Mouse (Mus musculus): ENCODE measurements around the gene Trappc6a. TPM values are rescaled to one million over a fixed set of nuclear protein-coding genes. Genes with fewer than 3 reads are reported as not detected.
"Not testable (repeated sequence)": the region's sequence is repeated elsewhere in the genome, so short reads cannot be mapped to it uniquely, and the experiment has no call there.

The Trappc6a gene
- polyA plus RNA-seq, 1 experiment from 2014 or later, result 41.4 TPM

- not testable (repeated sequence) for H3K27ac ChIP-seq (replicated peaks); ATAC-seq (ENCODE audit: low FRiP score, low read depth); H3K27me3 ChIP-seq; H3K9ac ChIP-seq; H3K9me3 ChIP-seq; H3K4me2 ChIP-seq; H3K36me3 ChIP-seq; H3K4me3 ChIP-seq
- WGBS, result 80% methylated on average over 7 of the region's 7 CpGs
- H3K4me1 ChIP-seq (replicated peaks), result peaks cover 21% of the 10 kb centered on the region
These were observed 3.7 kb downstream of the Trappc6a start for GRCm38 (mm10) chr7:19511934-19512333.

GRCm38 (mm10) chr7:19512353-19512752 lies 4.2 kb downstream of the Trappc6a start:
- 81% methylated on average over 6 of the region's 6 CpGs for WGBS
- 0 out of 2 replicates have a peak, but pooled peaks cover 3% of the 10 kb centered on the region for H3K27me3 ChIP-seq
- no peak for ATAC-seq (ENCODE audit: low FRiP score, low read depth)

GRCm38 (mm10) chr7:19517652-19518365 lies 9.6 kb downstream of the Trappc6a start, which contains the start of gene Nkpd1:
TSS of gene Nkpd1 (plus strand) at chr7:19517838.
- H3K4me2 ChIP-seq, result peak within 1 kb of the TSS; percentile 57
- H3K4me3 ChIP-seq, result peak within 1 kb of the TSS; percentile 21
- H3K4me1 ChIP-seq (replicated peaks), result peaks cover 15% of the 10 kb centered on the region
- peaks cover 51% of the 10 kb centered on the region for H3K27me3 ChIP-seq
- no peaks in the 10 kb centered on the region for H3K36me3 ChIP-seq
- H3K9ac ChIP-seq, result peak within 1 kb of the TSS; percentile 37
- H3K27ac ChIP-seq (replicated peaks), result no peak within 1 kb of the TSS
- no peak for ATAC-seq (ENCODE audit: low FRiP score, low read depth)
- WGBS, result 7% methylated on average over 19 of the region's 29 CpGs
- no peaks in the 10 kb centered on the region for H3K9me3 ChIP-seq

More at GRCm38 (mm10) chr7:19512353-19512752, 4.2 kb downstream of the Trappc6a start:
- H3K27ac ChIP-seq (replicated peaks), result no peak overlapping the region
- no peak overlapping the region for H3K4me3 ChIP-seq
- H3K4me2 ChIP-seq, result no peak overlapping the region
- no peaks in the 10 kb centered on the region for H3K36me3 ChIP-seq
- peaks cover 17% of the 10 kb centered on the region for H3K4me1 ChIP-seq (replicated peaks)
- H3K9ac ChIP-seq, result no peak overlapping the region
- no peaks in the 10 kb centered on the region for H3K9me3 ChIP-seq

GRCm38 (mm10) chr7:19520032-19520431 lies 11.8 kb downstream of the Trappc6a start:
- ATAC-seq (ENCODE audit: low FRiP score, low read depth), result no peak
- H3K9ac ChIP-seq, result 0 out of 2 replicates have a peak overlapping the region, but pooled peaks have one; percentile 23
- 7% methylated on average over 22 of the region's 23 CpGs for WGBS
- peaks cover 71% of the 10 kb centered on the region for H3K27me3 ChIP-seq
- H3K36me3 ChIP-seq, result no peaks in the 10 kb centered on the region
- peak overlapping the region; percentile 25 for H3K4me3 ChIP-seq
- no peaks in the 10 kb centered on the region for H3K9me3 ChIP-seq
- no peak overlapping the region for H3K27ac ChIP-seq (replicated peaks)
- H3K4me2 ChIP-seq, result peak overlapping the region; percentile 50
- peaks cover 37% of the 10 kb centered on the region for H3K4me1 ChIP-seq (replicated peaks)

GRCm38 (mm10) chr7:19523017-19523756 lies 15.0 kb downstream of the Trappc6a start:
- ATAC-seq (ENCODE audit: low FRiP score, low read depth), result no peak
- Histone ChIP-seq H3K27ac (replicated peaks) (no peak overlapping the region), H3K27me3 (peaks cover 66% of the 10 kb centered on the region), H3K4me3 (peak overlapping the region; percentile 41), H3K9me3 (no peaks in the 10 kb centered on the region), H3K36me3 (no peaks in the 10 kb centered on the region), H3K4me1 (replicated peaks) (peaks cover 32% of the 10 kb centered on the region), H3K4me2 (peak overlapping the region; percentile 81), H3K9ac (peak overlapping the region; percentile 43; the same call in 1 of the 2 replicates)
- WGBS, result 11% methylated on average over 72 of the region's 72 CpGs

GRCm38 (mm10) chr7:19523757-19524419 lies 15.7 kb downstream of the Trappc6a start:
- H3K27ac ChIP-seq (replicated peaks), result no peak overlapping the region
- peak; percentile 77 for ATAC-seq (ENCODE audit: low FRiP score, low read depth)
- H3K4me1 ChIP-seq (replicated peaks), result peaks cover 32% of the 10 kb centered on the region
- peak overlapping the region; percentile 81 for H3K4me2 ChIP-seq
- under 1% methylated on average over 64 of the region's 64 CpGs for WGBS
- H3K9ac ChIP-seq, result peak overlapping the region; percentile 43
- H3K4me3 ChIP-seq, result peak overlapping the region; percentile 41
- H3K36me3 ChIP-seq, result 0 out of 2 replicates have a peak, but pooled peaks cover 2% of the 10 kb centered on the region
- H3K27me3 ChIP-seq, result peaks cover 59% of the 10 kb centered on the region
- H3K9me3 ChIP-seq, result no peaks in the 10 kb centered on the region

GRCm38 (mm10) chr7:19524420-19525104 lies 16.4 kb downstream of the Trappc6a start:
- peak; percentile 27 for ATAC-seq (ENCODE audit: low FRiP score, low read depth)
- 0 out of 2 replicates have a peak, but pooled peaks cover 5% of the 10 kb centered on the region for H3K36me3 ChIP-seq
- H3K9ac ChIP-seq, result peak overlapping the region; percentile 43
- peaks cover 52% of the 10 kb centered on the region for H3K27me3 ChIP-seq
- no peak overlapping the region for H3K27ac ChIP-seq (replicated peaks)
- H3K9me3 ChIP-seq, result no peaks in the 10 kb centered on the region
- peak overlapping the region; percentile 41 for H3K4me3 ChIP-seq
- H3K4me1 ChIP-seq (replicated peaks), result peaks cover 32% of the 10 kb centered on the region
- peak overlapping the region; percentile 81 for H3K4me2 ChIP-seq
- 15% methylated on average over 24 of the region's 24 CpGs for WGBS

GRCm38 (mm10) chr7:19525105-19525481 lies 16.9 kb downstream of the Trappc6a start:
- Histone ChIP-seq H3K36me3 (0 out of 2 replicates have a peak, but pooled peaks cover 5% of the 10 kb centered on the region), H3K4me1 (replicated peaks) (peaks cover 27% of the 10 kb centered on the region), H3K4me3 (no peak overlapping the region), H3K9ac (no peak overlapping the region), H3K9me3 (no peaks in the 10 kb centered on the region), H3K27me3 (peaks cover 47% of the 10 kb centered on the region), H3K4me2 (no peak overlapping the region), H3K27ac (replicated peaks) (no peak overlapping the region)
- 67% methylated on average over 2 of the region's 2 CpGs for WGBS
- ATAC-seq (ENCODE audit: low FRiP score, low read depth), result no peak

GRCm38 (mm10) chr7:19531077-19531476 lies 22.9 kb downstream of the Trappc6a start:
- ATAC-seq (ENCODE audit: low FRiP score, low read depth), result no peak
- Histone ChIP-seq H3K9ac (no peak overlapping the region), H3K27me3 (no peaks in the 10 kb centered on the region), H3K4me3 (no peak overlapping the region), H3K4me1 (replicated peaks) (no peaks in the 10 kb centered on the region; the same call in 1 of the 2 replicates), H3K9me3 (no peaks in the 10 kb centered on the region), H3K36me3 (peaks cover 30% of the 10 kb centered on the region), H3K4me2 (no peak overlapping the region), H3K27ac (replicated peaks) (no peak overlapping the region)
- 80% methylated on average over 10 of the region's 10 CpGs for WGBS

- ATAC-seq (ENCODE audit: low FRiP score, low read depth), result no peak
- WGBS, result 76% methylated on average over 14 of the region's 14 CpGs
- no peak overlapping the region for H3K4me2 ChIP-seq
- H3K36me3 ChIP-seq, result peaks cover 30% of the 10 kb centered on the region
- H3K9ac ChIP-seq, result no peak overlapping the region
- H3K9me3 ChIP-seq, result no peaks in the 10 kb centered on the region
- no peak overlapping the region for H3K27ac ChIP-seq (replicated peaks)
- no peak overlapping the region for H3K4me3 ChIP-seq
- no peaks in the 10 kb centered on the region for H3K27me3 ChIP-seq
- H3K4me1 ChIP-seq (replicated peaks), result no peaks in the 10 kb centered on the region; the same call in 1 of the 2 replicates
These were observed 24.0 kb downstream of the Trappc6a start for GRCm38 (mm10) chr7:19532240-19532639.

- Histone ChIP-seq H3K4me3 (no peak overlapping the region), H3K9me3 (no peaks in the 10 kb centered on the region), H3K27ac (replicated peaks) (no peak overlapping the region), H3K4me1 (replicated peaks) (no peaks in the 10 kb centered on the region; the same call in 1 of the 2 replicates), H3K4me2 (no peak overlapping the region), H3K9ac (no peak overlapping the region), H3K36me3 (peaks cover 25% of the 10 kb centered on the region), H3K27me3 (no peaks in the 10 kb centered on the region)
- no peak for ATAC-seq (ENCODE audit: low FRiP score, low read depth)
- 93% methylated on average over 10 of the region's 10 CpGs for WGBS
These were observed 26.5 kb downstream of the Trappc6a start for GRCm38 (mm10) chr7:19534676-19535075.

Measured in hindbrain, embryonic 15.5 days (tissue).